ENCODE assay signal across 19 mouse cellular contexts in the genomic region with DNA sequence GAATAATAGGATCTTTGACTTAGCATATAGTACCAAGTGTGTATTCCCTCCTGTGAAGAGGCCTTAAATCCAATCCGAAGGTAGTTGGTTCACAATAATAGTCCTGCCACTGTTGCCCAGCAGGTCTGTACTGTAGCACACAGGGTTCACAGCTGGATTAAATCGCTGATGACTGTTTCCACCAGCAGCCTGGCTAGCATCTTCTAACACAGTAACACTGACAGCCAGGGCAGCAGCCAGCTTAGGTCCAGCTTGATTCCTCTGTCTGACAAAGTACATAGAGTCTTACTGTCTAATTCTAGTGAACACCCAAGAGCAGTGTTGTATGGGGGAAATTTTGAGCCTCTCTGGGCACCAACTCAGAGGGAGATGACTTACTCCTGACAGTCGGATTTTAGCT. TPM values are rescaled to one million over a fixed set of nuclear protein-coding genes. Genes with fewer than 3 reads are reported as not detected.
DNase-seq lines count a peak whose midpoint lies in the region; ATAC-seq and TF ChIP-seq lines count a peak whose summit lies in the region.
"Had no signal": no experiment of that assay in that cellular context is flagged by ENCODE, and none has a peak within 500 bp of the region (broad histone marks: within the 10 kb centered on the region; RNA-seq: fewer than 3 reads in every experiment).

No protein-coding gene starts in this region.

- H3K9me3 ChIP-seq in lung, embryonic 14.5 days (ENCODE audit: low read depth, low read length) = no peaks in the 10 kb centered on the region
- no peaks in the 10 kb centered on the region for H3K9me3 ChIP-seq in lung, postnatal 0 days (ENCODE audit: low read length)
- H3K9me3 ChIP-seq: embryonic facial prominence, embryonic 12.5 days; forebrain, embryonic 12.5 days; heart, embryonic 12.5 days; hindbrain, embryonic 15.5 days had no signal

- H3K27me3 ChIP-seq in lung, embryonic 14.5 days (ENCODE audit: insufficient read depth, low read length) = no peaks in the 10 kb centered on the region
- H3K27me3 ChIP-seq in lung, postnatal 0 days (replicated peaks; ENCODE audit: insufficient read depth, low read length) = no peaks in the 10 kb centered on the region
- H3K27me3 ChIP-seq: embryonic facial prominence, embryonic 12.5 days; forebrain, embryonic 12.5 days; heart, embryonic 12.5 days; hindbrain, embryonic 15.5 days had no signal

- TF ChIP-seq CTCF in lung, embryonic 14.5 days (IDR thresholded peaks at IDR 0.05; ENCODE audit: low read depth) = no peak
- TF ChIP-seq CTCF in lung, postnatal 0 days (IDR thresholded peaks at IDR 0.05) = no peak

- DNase-seq in lung, embryonic 14.5 days = peak; percentile 86
- no peak for DNase-seq in lung, adult 18-20 months
- peak; percentile 10 for DNase-seq in MN1 (ENCODE audit: low spot score)
- DNase-seq in lung, postnatal 0 days (ENCODE audit: low spot score) = peak; percentile 82
- DNase-seq in lung, postnatal 4 days = peak; percentile 34 to 77
- DNase-seq in frontal cortex, postnatal 10 days (ENCODE audit: low spot score in 2 of 2) = no peak
- DNase-seq in spleen, postnatal 36 days (ENCODE audit: low spot score in 2 of 2) = no peak
- DNase-seq: adrenal gland, postnatal 14 days; cerebellum, adult 11-12 months; cerebellum, adult 9-10 months; cerebellum, postnatal 25 days; gastrocnemius, postnatal 36 days; heart, postnatal 36 days had no signal

- 37% methylated on average over 3 of the region's 3 CpGs for WGBS in lung, embryonic 14.5 days
- WGBS in lung, postnatal 0 days = 48% methylated on average over 3 of the region's 3 CpGs

- H3K4me2 ChIP-seq in lung, embryonic 14.5 days = no peak overlapping the region
- no peak overlapping the region for H3K4me2 ChIP-seq in lung, postnatal 0 days (replicated peaks; ENCODE audit: low read depth, low read length)
- H3K4me2 ChIP-seq: embryonic facial prominence, embryonic 12.5 days; forebrain, embryonic 12.5 days; heart, embryonic 12.5 days; hindbrain, embryonic 15.5 days had no signal

- ATAC-seq in lung, embryonic 14.5 days (ENCODE audit: insufficient read depth) = peak; percentile 89
- peak; percentile 79 for ATAC-seq in lung, postnatal 0 days
- ATAC-seq: activated CD4-positive, CD25-positive, alpha-beta regulatory T cell, adult 4 months; forebrain, embryonic 16.5 days had no signal

- no peaks in the 10 kb centered on the region for H3K36me3 ChIP-seq in lung, embryonic 14.5 days (ENCODE audit: insufficient read depth)
- H3K36me3 ChIP-seq in lung, postnatal 0 days (ENCODE audit: insufficient read depth, low read length) = peaks cover 39% of the 10 kb centered on the region; the same call in 1 of the 2 replicates
- H3K36me3 ChIP-seq: embryonic facial prominence, embryonic 12.5 days; forebrain, embryonic 12.5 days had no signal

- TF ChIP-seq EP300 in lung, postnatal 0 days (IDR thresholded peaks at IDR 0.05) = peak; percentile 15; the same call in 1 of the 2 replicates

- H3K27ac ChIP-seq in lung, embryonic 14.5 days (ENCODE audit: low read depth) = peak overlapping the region; percentile 54; the same call in 1 of the 2 replicates
- no peak overlapping the region for H3K27ac ChIP-seq in lung, postnatal 0 days (ENCODE audit: low read length)
- H3K27ac ChIP-seq: embryonic facial prominence, embryonic 12.5 days; forebrain, embryonic 12.5 days; hindbrain, embryonic 15.5 days had no signal

- no peak overlapping the region for H3K9ac ChIP-seq in lung, embryonic 14.5 days
- H3K9ac ChIP-seq in lung, postnatal 0 days (replicated peaks; ENCODE audit: low read depth) = no peak overlapping the region
- H3K9ac ChIP-seq: embryonic facial prominence, embryonic 12.5 days; forebrain, embryonic 12.5 days; heart, embryonic 12.5 days; hindbrain, embryonic 15.5 days had no signal

- H3K4me1 ChIP-seq in lung, embryonic 14.5 days (ENCODE audit: insufficient read depth) = peaks cover 9% of the 10 kb centered on the region; the same call in 1 of the 2 replicates
- H3K4me1 ChIP-seq in lung, postnatal 0 days (ENCODE audit: insufficient read depth, low read depth, low read length) = no peaks in the 10 kb centered on the region; the same call in 1 of the 2 replicates
- H3K4me1 ChIP-seq: embryonic facial prominence, embryonic 12.5 days; forebrain, embryonic 12.5 days; hindbrain, embryonic 15.5 days had no signal

- H3K4me3 ChIP-seq in lung, embryonic 14.5 days (ENCODE audit: low read depth, low read length) = no peak overlapping the region
- no peak overlapping the region for H3K4me3 ChIP-seq in lung, postnatal 0 days (ENCODE audit: low read depth, low read length)
- H3K4me3 ChIP-seq: embryonic facial prominence, embryonic 12.5 days; forebrain, embryonic 12.5 days; heart, embryonic 12.5 days; hindbrain, embryonic 15.5 days had no signal

RNA-seq across cellular contexts. Expression of a gene that starts 16.3 kb away (rescaled TPM):
- polyA plus RNA-seq in lung, embryonic 14.5 days (2014; fragmentation: Nextera tagmentation; extraction: Ambion mirVana) = 15.1 and 17.4 TPM in 2 replicates
- polyA plus RNA-seq in lung, postnatal 0 days (2015; fragmentation: Nextera tagmentation; extraction: Ambion mirVana) = 73.8 and 73.9 TPM in 2 replicates

RNA-seq across cellular contexts. Expression of a gene that starts 29.3 kb away (rescaled TPM):
- polyA plus RNA-seq in lung, embryonic 14.5 days (2014; fragmentation: Nextera tagmentation; extraction: Ambion mirVana) = 15.7 and 16.4 TPM in 2 replicates
- polyA plus RNA-seq in lung, postnatal 0 days (2015; fragmentation: Nextera tagmentation; extraction: Ambion mirVana) = 6.2 and 7.8 TPM in 2 replicates

RNA-seq across cellular contexts. Expression of a gene that starts 58.9 kb away (rescaled TPM):
- 177 and 179 TPM in 2 replicates for polyA plus RNA-seq in lung, embryonic 14.5 days (2014; fragmentation: Nextera tagmentation; extraction: Ambion mirVana)
- 49.2 and 58.8 TPM in 2 replicates for polyA plus RNA-seq in lung, postnatal 0 days (2015; fragmentation: Nextera tagmentation; extraction: Ambion mirVana)

Comparison
In these comparisons a context has a peak if more than half of its experiments do, and no peak if none do; other contexts are left out.
1. DNase-seq: peak in lung, embryonic 14.5 days (single experiment), MN1 (single experiment), lung, postnatal 0 days (single experiment) and lung, postnatal 4 days (2 of 2); none in lung, adult 18-20 months (0 of 2), frontal cortex, postnatal 10 days (0 of 2) and spleen, postnatal 36 days (0 of 2).